Mouse (Mus musculus) MEL (cell line): ENCODE measurements around the gene Gck.

ENCODE experiments used
- CTCF ChIP-seq, 3 experiments: IDR thresholded peaks in 2 of 3; conservative IDR thresholded peaks in 1 of 3; 2 replicates each; pipeline ENCODE4 v1.5.1; 2011 to 2012; ENCODE audit warnings: low read length in 3 of 3, low read depth in 2 of 3, mild to moderate bottlenecking in 2 of 3, improper control_type of control experiment in 1 of 3, inconsistent platforms in 1 of 3, mixed read lengths in 1 of 3, moderate library complexity in 1 of 3; ENCODE audit not compliant: control insufficient read depth in 1 of 3, insufficient read depth in 1 of 3, poor library complexity in 1 of 3, severe bottlenecking in 1 of 3
- POLR2A ChIP-seq, 2 experiments: IDR thresholded peaks; 2 replicates each; pipeline ENCODE4 v1.6.1; 2011 to 2012; ENCODE audit warnings: low read length in 2 of 2, mild to moderate bottlenecking in 2 of 2, control low read depth in 1 of 2, improper control_type of control experiment in 1 of 2, low read depth in 1 of 2, moderate library complexity in 1 of 2; ENCODE audit not compliant: control insufficient read depth in 1 of 2, insufficient read depth in 1 of 2, poor library complexity in 1 of 2
- TAL1 ChIP-seq: IDR thresholded peaks from 2 replicates; pipeline ENCODE4 v1.6.1; 2012; ENCODE audit warnings: mild to moderate bottlenecking, inconsistent platforms, low read length, moderate library complexity, mixed read lengths

DNA sequence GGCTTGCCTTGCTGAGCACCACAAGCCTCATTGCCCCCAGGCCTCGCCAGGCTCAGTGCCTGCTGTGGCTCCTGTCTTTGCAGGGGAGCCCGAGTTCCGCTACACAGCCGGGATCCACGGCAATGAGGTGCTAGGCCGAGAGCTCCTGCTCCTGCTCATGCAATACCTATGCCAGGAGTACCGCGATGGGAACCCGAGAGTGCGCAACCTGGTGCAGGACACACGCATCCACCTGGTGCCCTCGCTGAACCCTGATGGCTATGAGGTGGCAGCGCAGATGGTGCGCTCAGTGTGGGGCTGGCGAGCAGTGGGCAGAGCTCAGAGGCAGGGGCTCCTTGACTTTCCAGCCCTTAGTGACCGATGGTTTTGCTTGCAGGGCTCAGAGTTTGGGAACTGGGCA is 80.5 kb downstream of the Gck start:
- TF ChIP-seq CTCF (IDR thresholded peaks at IDR 0.05 in 2 of 3, conservative IDR thresholded peaks at IDR 0.05 in 1 of 3; ENCODE audit: control insufficient read depth in 1 of 3, insufficient read depth in 1 of 3, low read depth in 2 of 3, low read length in 3 of 3, poor library complexity in 1 of 3, severe bottlenecking in 1 of 3) (no peak), TAL1 (no peak), POLR2A (IDR thresholded peaks at IDR 0.05; ENCODE audit: control insufficient read depth in 1 of 2, insufficient read depth in 1 of 2, low read depth in 1 of 2, low read length in 2 of 2, poor library complexity in 1 of 2) (no peak)
